Mouse (Mus musculus) heart, embryonic 12.5 days (tissue): ENCODE measurements around the gene Trdn. TPM values are rescaled to one million over a fixed set of nuclear protein-coding genes. Genes with fewer than 3 reads are reported as not detected.

Source experiments
- ATAC-seq: fragments of 200-750 bp; cut with Nextera tagmentation; 2 replicates; pipeline ENCODE4 v1.8.0; 2017; ENCODE audit warnings: moderate TSS enrichment, moderate library complexity; ENCODE audit not compliant: insufficient number of reproducible peaks, low FRiP score
- H3K27ac ChIP-seq: fragments of 300-500 bp; sonication (generic); 2 replicates; pipeline ENCODE4 v1.5.1; 2016; ENCODE audit warnings: mild to moderate bottlenecking, moderate library complexity; ENCODE audit not compliant: poor library complexity, severe bottlenecking
- H3K27me3 ChIP-seq: fragments of 300-500 bp; sonication (generic); replicated peaks from 2 replicates; pipeline ENCODE4 v1.6.1; 2016; ENCODE audit warnings: mild to moderate bottlenecking, moderate library complexity
- H3K36me3 ChIP-seq: fragments of 300-500 bp; sonication (generic); 2 replicates; pipeline ENCODE4 v1.6.1; 2016; ENCODE audit warnings: mild to moderate bottlenecking, moderate library complexity
- H3K4me1 ChIP-seq: fragments of 300-500 bp; sonication (generic); replicated peaks from 2 replicates; pipeline ENCODE4 v1.6.1; 2016; ENCODE audit warnings: mild to moderate bottlenecking
- H3K4me2 ChIP-seq: fragments of 300-500 bp; sonication (generic); 2 replicates; pipeline ENCODE4 v1.6.1; 2016; ENCODE audit warnings: mild to moderate bottlenecking, moderate library complexity
- H3K4me3 ChIP-seq: fragments of 300-500 bp; sonication (generic); 2 replicates; pipeline ENCODE4 v1.5.1; 2016; ENCODE audit warnings: mild to moderate bottlenecking
- H3K9ac ChIP-seq: fragments of 300-500 bp; sonication (generic); 2 replicates; pipeline ENCODE4 v1.6.1; 2016; ENCODE audit warnings: mild to moderate bottlenecking, moderate library complexity
- H3K9me3 ChIP-seq: fragments of 300-500 bp; sonication (generic); replicated peaks from 2 replicates; pipeline ENCODE4 v1.6.1; 2016; ENCODE audit warnings: mild to moderate bottlenecking, moderate library complexity
- WGBS: fragments of 180-500 bp; shearing (Covaris S2); methylation state at CpG from one replicate; pipeline ENCODE4 v1.1.7; 2016; 5-methylcytosine and 5-hydroxymethylcytosine counted together
- polyA plus RNA-seq: library from polyadenylated mRNA; unstranded; fragments of >200 nt; fragmentation: Nextera tagmentation; extraction: Ambion mirVana; gene quantifications from 2 replicates; pipeline ENCODE4 v1.2.1, GENCODE M21; 2016

Gene Trdn
- polyA plus RNA-seq, 1 experiment from 2014 or later = 196 TPM

GRCm38 (mm10) chr10:33144911-33145310 is 64.6 kb downstream of the Trdn start:
- ATAC-seq = no peak
- no peak overlapping the region for H3K27ac ChIP-seq
- WGBS = 55% methylated on average over 1 of the region's 1 CpGs

DNA sequence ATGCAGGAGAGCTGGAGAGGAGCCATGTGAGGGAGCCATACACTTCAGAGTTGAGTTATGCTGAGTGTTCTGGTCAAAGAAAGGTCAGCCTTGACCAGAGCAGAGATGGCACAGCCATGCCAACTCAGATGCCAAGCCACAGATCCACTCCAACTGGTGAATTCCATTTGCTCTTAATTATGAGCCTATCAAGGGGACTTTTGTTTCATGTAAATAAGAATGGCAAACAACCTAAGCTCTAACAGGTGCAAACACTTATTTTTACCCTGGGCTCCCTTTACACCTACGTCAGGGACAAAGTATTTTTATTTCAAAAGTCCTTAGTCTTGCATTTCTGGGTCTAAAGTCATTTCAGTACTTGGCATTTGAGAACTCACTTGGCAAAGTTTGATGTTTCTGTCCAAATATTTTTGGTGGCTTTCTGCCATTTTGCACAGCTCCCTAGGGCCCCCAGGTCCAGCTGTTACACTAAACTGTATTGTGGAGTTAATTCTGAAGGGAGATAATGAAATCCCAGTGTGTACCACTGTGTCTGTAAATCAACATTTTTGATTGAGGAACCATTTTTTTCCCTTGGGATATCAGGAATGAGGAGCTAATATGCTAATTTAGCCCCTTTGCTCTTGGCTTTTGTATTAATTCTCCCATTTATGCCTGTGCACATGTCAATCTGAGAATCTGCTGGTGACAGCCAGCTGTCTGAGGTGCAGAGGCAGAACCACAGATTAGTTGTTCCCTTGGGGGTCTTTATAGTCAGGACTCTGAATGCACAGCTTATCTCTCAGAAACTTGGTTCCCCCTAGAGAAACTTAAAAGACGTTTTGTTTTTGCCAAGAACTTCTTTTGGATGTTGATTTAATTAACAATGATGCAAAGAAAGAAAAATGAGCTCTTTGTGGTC is 99.6 kb downstream of the Trdn start:
- H3K27me3 ChIP-seq = no peaks in the 10 kb centered on the region
- H3K9ac ChIP-seq = no peak overlapping the region
- H3K4me2 ChIP-seq = no peak overlapping the region
- no peaks in the 10 kb centered on the region for H3K36me3 ChIP-seq
- no peaks in the 10 kb centered on the region for H3K9me3 ChIP-seq
- H3K4me3 ChIP-seq = no peak overlapping the region
- peaks cover 6% of the 10 kb centered on the region; the same call in 1 of the 2 replicates for H3K4me1 ChIP-seq
- no peak overlapping the region for H3K27ac ChIP-seq
- 58% methylated on average over 2 of the region's 2 CpGs for WGBS
- no peak for ATAC-seq

More at GRCm38 (mm10) chr10:33144911-33145310, 64.6 kb downstream of the Trdn start:
- no peaks in the 10 kb centered on the region for H3K9me3 ChIP-seq
- H3K9ac ChIP-seq = no peak overlapping the region
- no peak overlapping the region for H3K4me2 ChIP-seq
- no peak overlapping the region for H3K4me3 ChIP-seq
- H3K36me3 ChIP-seq = peaks cover 7% of the 10 kb centered on the region
- H3K4me1 ChIP-seq = peaks cover 3% of the 10 kb centered on the region; the same call in 1 of the 2 replicates
- no peaks in the 10 kb centered on the region for H3K27me3 ChIP-seq

DNA sequence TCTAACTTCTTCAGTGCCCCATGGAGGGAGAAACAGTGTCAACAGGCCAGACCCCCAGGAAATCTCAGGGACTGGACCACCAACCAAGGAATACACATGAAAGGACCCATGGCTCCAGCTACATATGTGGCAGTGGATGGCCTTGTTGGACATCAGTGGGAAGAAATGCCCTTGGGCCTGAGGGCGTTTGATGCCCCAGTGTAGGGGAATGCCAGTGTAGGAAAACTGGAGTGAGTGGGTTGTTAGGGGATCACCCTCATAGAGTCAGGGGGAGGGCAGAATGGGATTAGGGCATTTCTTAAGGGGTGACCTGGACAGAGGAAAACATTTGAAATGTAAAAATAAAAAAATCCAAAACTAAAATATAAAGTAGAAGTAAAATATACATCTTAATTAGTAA is 108.7 kb downstream of the Trdn start:
- no peak overlapping the region for H3K4me2 ChIP-seq
- peaks cover 9% of the 10 kb centered on the region for H3K9me3 ChIP-seq
- 92% methylated on average over 1 of the region's 1 CpGs for WGBS
- no peaks in the 10 kb centered on the region for H3K27me3 ChIP-seq
- H3K9ac ChIP-seq = no peak overlapping the region
- no peak for ATAC-seq
- H3K4me3 ChIP-seq = no peak overlapping the region
- H3K36me3 ChIP-seq = peaks cover 18% of the 10 kb centered on the region
- H3K4me1 ChIP-seq = no peaks in the 10 kb centered on the region
- H3K27ac ChIP-seq = no peak overlapping the region

DNA sequence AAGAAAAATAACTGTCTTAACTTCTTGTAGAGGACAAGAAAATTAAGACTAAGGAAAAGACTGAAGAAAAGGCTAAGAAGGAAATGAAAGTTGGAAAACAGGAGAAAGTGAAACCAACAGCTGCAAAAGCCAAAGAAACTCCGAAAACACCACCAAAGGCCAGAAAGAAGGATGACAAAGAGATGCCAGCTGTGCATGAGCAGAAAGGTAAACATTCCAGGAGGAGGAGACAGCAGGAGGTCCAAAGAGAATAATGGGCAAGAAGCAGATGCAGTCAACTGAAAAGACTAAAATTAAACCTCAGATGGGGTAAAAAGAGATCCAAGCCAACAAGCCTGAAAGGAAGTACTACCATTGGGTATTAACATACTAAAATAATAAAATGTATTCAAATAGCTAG is 115.6 kb downstream of the Trdn start:
- no peak overlapping the region for H3K9ac ChIP-seq
- no peak for ATAC-seq
- H3K4me2 ChIP-seq = no peak overlapping the region
- H3K36me3 ChIP-seq = no peaks in the 10 kb centered on the region
- WGBS = 47% methylated on average over 1 of the region's 1 CpGs
- no peaks in the 10 kb centered on the region for H3K27me3 ChIP-seq
- H3K4me1 ChIP-seq = no peaks in the 10 kb centered on the region
- no peak overlapping the region for H3K27ac ChIP-seq
- H3K9me3 ChIP-seq = no peaks in the 10 kb centered on the region
- no peak overlapping the region for H3K4me3 ChIP-seq

- no peaks in the 10 kb centered on the region for H3K4me1 ChIP-seq
- no peaks in the 10 kb centered on the region for H3K27me3 ChIP-seq
- no peak overlapping the region for H3K9ac ChIP-seq
- no peak overlapping the region for H3K27ac ChIP-seq
- no peak overlapping the region for H3K4me2 ChIP-seq
- no peak for ATAC-seq
- no peak overlapping the region for H3K4me3 ChIP-seq
- no peaks in the 10 kb centered on the region for H3K9me3 ChIP-seq
- 78% methylated on average over 1 of the region's 1 CpGs for WGBS
- H3K36me3 ChIP-seq = peaks cover 6% of the 10 kb centered on the region; the same call in 1 of the 2 replicates
Observed at GRCm38 (mm10) chr10:33198257-33198656, 117.9 kb downstream of the Trdn start.

DNA sequence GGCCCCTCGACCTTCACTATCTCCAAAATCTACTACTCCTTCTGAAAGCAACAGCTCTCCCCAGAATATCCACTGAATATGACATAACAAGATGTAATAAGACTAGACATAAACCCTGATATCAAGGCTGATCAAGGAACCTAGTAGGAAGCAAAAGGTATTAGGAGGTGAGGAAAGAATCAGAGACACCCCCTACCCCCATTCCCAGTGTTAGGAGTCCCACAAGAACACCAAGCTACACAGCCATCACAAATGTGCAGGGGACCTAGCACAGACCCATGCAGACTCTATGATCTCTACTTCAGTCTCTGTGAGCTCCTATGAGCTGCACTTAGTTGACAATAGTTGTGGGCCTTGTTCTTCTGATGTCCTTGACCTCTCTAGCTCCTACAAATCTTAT is 130.1 kb downstream of the Trdn start:
- no peak for ATAC-seq
- Histone ChIP-seq H3K36me3 (0 out of 2 replicates have a peak, but pooled peaks cover 3% of the 10 kb centered on the region), H3K27ac (no peak overlapping the region), H3K4me1 (no peaks in the 10 kb centered on the region), H3K9ac (no peak overlapping the region), H3K27me3 (no peaks in the 10 kb centered on the region), H3K4me2 (no peak overlapping the region), H3K4me3 (no peak overlapping the region), H3K9me3 (no peaks in the 10 kb centered on the region)
- 70% methylated on average over 1 of the region's 1 CpGs for WGBS

GRCm38 (mm10) chr10:33253911-33254310 is 173.6 kb downstream of the Trdn start:
- H3K9ac ChIP-seq = no peak overlapping the region
- H3K36me3 ChIP-seq = no peaks in the 10 kb centered on the region
- no peaks in the 10 kb centered on the region for H3K9me3 ChIP-seq
- no peaks in the 10 kb centered on the region for H3K27me3 ChIP-seq
- WGBS = 16% methylated on average over 1 of the region's 1 CpGs
- no peak for ATAC-seq
- 0 out of 2 replicates have a peak overlapping the region, but pooled peaks have one; percentile 21 for H3K27ac ChIP-seq
- no peak overlapping the region for H3K4me3 ChIP-seq
- no peak overlapping the region for H3K4me2 ChIP-seq
- H3K4me1 ChIP-seq = no peaks in the 10 kb centered on the region; the same call in 1 of the 2 replicates

- H3K9me3 ChIP-seq = no peaks in the 10 kb centered on the region
- no peaks in the 10 kb centered on the region for H3K36me3 ChIP-seq
- H3K4me2 ChIP-seq = no peak overlapping the region
- H3K4me1 ChIP-seq = no peaks in the 10 kb centered on the region; the same call in 1 of the 2 replicates
- H3K27me3 ChIP-seq = no peaks in the 10 kb centered on the region
- H3K4me3 ChIP-seq = no peak overlapping the region
- H3K27ac ChIP-seq = no peak overlapping the region; the same call in 1 of the 2 replicates
- no peak for ATAC-seq
- WGBS = 37% methylated on average over 1 of the region's 1 CpGs
- no peak overlapping the region for H3K9ac ChIP-seq
Observed at GRCm38 (mm10) chr10:33256202-33256601, 175.8 kb downstream of the Trdn start.

GRCm38 (mm10) chr10:33304982-33305381 is 224.6 kb downstream of the Trdn start:
- Histone ChIP-seq H3K27me3 (no peaks in the 10 kb centered on the region), H3K9me3 (no peaks in the 10 kb centered on the region), H3K4me1 (peaks cover 7% of the 10 kb centered on the region), H3K27ac (no peak overlapping the region), H3K9ac (no peak overlapping the region), H3K4me2 (no peak overlapping the region), H3K36me3 (no peaks in the 10 kb centered on the region), H3K4me3 (no peak overlapping the region)
- no peak for ATAC-seq
- 30% methylated on average over 2 of the region's 2 CpGs for WGBS

- WGBS = 80% methylated on average over 1 of the region's 1 CpGs
- Histone ChIP-seq H3K27me3 (no peaks in the 10 kb centered on the region), H3K4me2 (no peak overlapping the region), H3K9ac (no peak overlapping the region), H3K4me1 (no peaks in the 10 kb centered on the region), H3K9me3 (no peaks in the 10 kb centered on the region), H3K4me3 (no peak overlapping the region), H3K27ac (no peak overlapping the region), H3K36me3 (no peaks in the 10 kb centered on the region)
- ATAC-seq = no peak
Observed at GRCm38 (mm10) chr10:33353026-33353425, 272.7 kb downstream of the Trdn start.

DNA sequence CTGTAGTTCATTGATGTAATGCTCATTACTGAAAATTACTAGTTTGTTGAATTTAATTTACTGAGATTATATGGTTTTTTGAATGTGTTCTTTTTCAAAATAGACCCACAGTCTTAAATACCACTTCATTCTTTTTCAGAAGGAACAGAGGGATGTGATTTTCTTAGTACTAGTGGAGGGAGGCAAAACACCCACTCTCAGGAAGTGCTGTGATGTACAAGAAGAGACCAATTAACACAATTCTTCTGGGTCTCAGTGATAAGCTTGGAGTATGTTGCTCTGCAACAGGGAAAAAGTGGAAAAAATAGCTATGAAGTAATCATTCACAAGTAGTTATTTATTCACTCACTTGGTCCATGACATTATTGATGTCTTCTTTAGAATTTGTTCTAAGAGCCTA is 286.2 kb downstream of the Trdn start:
- no peaks in the 10 kb centered on the region for H3K9me3 ChIP-seq
- no peak for ATAC-seq

More for the DNA sequence above, 286.2 kb downstream of the Trdn start:
- Histone ChIP-seq H3K36me3 (no peaks in the 10 kb centered on the region), H3K4me1 (no peaks in the 10 kb centered on the region), H3K27ac (no peak overlapping the region), H3K4me3 (no peak overlapping the region), H3K9ac (no peak overlapping the region), H3K4me2 (no peak overlapping the region), H3K27me3 (no peaks in the 10 kb centered on the region)
